Mouse (Mus musculus) cerebellum, adult 8-10 months (tissue): Measurements from ENCODE around the gene Ccl5.
"Not testable (repeated sequence)": the region's sequence is repeated elsewhere in the genome, so short reads cannot be mapped to it uniquely, and the experiment has no call there.

Experiments
- DNase-seq: peaks from one replicate; pipeline ENCODE4 v3.0.0; 2022

The Ccl5 gene

DNA sequence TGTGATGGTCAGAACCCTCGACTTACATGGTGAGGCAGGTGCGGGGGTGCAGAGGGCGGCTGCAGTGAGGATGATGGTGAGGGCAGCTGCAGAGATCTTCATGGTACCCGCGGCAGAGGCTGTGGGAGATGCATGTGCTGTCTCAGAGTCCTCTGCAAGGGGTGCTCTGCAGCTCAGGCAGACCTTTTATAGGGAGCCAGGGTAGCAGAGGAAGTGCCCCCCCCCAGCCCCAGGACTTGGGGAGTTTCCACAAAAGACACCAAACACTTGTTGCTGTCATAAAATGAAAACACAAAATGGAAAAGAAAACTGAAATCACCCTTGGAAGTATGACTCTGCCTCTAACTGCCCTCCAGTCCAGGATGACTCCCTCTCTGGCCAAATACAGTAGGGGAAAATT is at the start of gene Ccl5:
Ccl5 (minus strand) TSS at position 159 of the 400 bp plus-strand sequence.
- no peak for DNase-seq

DNA sequence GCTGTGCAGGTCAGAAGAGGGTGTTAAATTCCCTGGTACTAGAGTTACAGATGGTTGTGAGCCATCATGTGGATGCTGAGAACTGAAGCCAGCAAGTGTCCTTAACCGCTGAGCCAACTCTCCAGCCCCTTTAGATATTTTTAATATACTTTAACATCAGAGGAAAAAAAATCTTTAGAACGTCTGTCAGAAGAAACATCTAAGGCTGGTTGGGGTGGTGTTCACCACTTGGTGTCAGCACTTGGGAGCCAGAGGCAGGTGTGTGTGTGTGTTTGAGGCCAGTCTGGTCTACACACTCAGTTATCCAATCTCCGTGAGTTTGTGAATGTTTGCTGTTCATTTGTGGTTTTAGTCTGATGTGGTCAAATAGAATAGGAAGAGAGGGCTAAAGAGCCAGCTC is 48.7 kb upstream of the Ccl5 start:
- DNase-seq = no peak

DNA sequence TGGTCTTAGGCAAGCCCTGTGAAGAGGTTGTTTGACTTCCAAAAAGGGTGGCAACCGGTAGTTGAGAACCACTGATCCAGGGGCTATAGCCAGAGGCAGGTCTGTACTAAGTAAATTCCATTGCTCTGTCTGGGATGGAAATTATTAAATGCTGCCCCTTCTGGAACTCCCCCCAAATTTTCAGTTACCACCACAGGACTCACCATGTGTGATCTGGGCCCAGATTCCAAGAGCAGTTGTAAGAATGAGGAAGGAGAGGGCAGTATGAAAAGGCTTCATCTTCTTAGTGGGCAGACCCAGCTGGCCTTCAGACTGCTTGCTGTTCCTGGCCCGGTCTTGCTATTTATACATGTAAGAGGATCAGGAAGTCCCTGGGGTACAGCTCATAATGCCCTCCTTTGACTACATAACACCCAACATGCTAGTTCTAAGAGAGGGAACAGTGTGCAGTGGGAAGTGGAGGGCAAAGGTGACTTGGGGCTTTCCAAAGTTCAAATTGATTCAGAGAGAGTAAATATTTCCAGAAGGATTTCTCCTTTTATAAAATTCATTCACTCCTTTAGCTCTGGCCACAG is 48.0 kb upstream of the Ccl5 start, which contains the start of gene Ccl9:
Ccl9 (minus strand) TSS at position 451 of the 575 bp plus-strand sequence.
- DNase-seq = no peak

DNA sequence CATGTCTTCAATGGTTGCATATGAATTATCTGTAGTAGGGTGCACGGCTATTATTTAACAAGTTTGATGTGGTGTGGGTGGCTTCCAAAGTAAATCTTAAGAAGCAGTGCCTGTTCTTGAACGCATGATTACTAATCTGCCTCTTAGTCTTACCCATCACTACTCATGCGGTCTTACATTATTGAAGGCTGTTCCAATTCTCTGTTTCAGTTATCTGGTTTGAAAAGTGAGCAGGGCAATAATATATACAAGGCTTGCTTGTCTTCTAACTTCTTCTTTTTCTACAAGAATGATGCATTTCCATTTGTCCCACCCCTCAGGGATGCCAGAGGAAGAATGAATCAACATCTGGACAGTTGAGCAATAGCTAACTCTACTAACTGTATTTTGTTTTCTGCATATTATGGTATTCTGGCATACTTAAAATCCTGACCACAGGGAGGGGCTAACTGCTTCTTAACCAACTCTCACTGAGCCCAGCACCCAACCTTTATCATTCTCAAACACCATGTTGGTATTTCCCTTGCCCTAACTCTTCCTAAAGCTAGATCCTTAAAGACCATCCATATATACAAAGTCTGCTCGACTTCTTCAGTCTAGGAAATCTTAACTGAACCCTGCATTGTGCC is 46.7 kb upstream of the Ccl5 start:
- no peak for DNase-seq

DNA sequence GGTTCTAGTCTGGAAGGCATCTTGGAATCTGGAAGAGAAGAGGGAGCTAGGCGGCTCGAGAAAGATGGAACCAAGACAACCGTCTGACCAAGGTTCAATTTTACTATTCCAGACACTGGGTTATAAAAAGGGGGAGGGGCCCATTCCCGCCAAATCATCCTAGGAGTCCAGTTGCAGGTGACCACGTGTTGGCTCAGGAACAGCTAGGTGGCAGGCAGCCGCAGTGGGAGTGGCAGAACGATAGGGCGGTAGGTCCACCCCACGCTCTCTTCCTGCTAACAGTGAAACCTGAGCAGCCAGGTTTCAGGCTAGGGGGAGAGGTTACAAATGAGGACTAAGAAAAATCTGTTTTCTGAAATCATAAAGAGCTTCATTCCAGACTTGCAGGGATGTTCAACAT is 42.5 kb upstream of the Ccl5 start:
- DNase-seq = no peak

DNA sequence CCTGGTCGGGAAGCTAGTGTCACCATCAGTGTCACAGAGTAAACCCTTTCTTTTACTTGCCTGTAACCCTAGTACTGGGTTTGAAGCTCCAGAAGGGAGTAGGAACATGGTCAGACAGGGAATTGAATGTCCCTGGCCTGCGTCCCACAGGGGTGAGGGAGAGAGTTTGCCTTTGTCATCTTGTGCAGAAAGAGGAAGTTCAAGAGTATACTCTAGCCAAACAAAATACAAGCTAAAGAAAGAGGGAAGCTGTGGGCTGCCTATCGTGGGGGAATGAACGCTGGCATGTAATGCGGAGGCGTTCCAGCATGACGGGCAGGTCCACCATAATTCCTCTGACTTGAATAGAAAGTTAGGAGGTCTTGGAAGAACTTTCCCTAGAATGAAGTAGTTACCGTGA is 41.9 kb upstream of the Ccl5 start:
- DNase-seq = no peak

DNA sequence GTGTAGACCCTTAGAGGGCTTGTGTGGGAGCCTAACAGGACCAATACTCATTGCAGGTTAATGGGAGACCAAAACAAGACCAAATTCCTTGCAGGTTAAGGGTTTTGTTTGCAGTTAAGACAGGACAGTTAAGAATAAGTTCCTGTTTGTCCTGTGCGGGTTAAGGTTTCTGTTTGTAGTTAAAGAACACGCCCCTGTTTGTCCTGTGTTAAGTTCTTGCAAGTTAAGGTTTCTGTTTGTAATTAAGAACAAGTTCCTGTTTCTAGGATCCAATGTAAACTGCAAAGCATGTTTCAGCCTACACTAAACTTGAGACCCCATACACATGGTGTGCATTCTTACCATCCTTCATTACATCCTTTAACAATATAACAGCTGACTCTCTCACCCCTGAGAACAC is 39.9 kb upstream of the Ccl5 start:
- DNase-seq = no peak

DNA sequence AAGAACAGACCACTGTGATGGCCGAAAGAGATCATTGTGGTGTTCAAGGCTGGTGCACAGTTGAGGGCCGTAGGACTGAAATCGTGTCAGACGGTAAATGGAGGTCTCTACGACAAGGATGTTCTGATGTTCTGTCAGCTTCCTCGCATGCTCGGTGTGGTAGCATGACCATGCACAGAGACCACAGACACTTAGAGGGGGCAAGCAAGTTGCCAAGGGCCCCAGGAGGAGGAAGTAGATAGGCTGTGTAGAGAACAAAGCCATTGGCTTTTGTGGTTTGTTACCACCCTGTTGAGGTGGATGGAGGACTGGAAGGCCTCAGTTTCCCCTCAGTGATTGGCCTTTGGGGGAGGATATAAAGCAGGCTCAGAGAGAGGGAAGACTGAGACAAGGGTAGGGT is 38.9 kb upstream of the Ccl5 start:
- no peak for DNase-seq

DNA sequence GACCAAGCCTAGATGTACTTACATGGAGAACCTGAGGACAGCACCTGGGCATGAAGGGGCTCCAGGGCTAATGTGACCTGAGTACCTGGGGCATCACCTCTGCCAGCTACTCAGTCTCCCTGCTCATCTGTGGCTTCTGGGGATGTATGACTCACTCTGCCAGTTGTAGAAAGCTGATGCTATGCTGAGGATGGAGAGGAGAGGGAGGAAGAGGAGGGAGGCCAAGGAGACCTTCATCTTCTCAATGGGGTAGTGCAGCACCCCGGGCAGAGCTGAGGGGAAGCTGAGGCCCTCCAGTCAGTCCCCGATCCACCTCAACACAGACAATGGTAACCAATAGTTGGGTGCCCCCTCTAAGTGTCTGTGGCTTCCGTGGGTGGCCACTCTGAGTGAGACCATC is 38.5 kb upstream of the Ccl5 start:
- no peak for DNase-seq

DNA sequence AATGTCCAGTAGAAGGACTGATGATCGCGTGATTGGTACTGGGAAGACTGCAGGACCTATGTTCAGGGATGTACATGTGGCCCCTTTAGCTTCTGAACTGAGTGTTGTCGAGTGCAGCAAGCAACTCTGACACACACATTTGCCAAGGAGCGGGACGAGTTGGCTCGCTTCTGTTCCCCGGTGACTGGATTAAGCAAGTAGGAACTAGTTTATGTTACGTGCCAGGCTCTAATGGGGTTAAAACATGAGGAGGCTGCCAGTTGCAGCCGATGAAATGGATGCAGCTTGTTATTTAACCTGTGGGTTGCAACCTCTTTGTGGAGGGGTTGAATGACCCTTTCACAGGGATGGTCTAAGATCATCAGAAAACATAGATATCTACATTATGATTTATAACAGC is 37.7 kb upstream of the Ccl5 start:
- DNase-seq = no peak

DNA sequence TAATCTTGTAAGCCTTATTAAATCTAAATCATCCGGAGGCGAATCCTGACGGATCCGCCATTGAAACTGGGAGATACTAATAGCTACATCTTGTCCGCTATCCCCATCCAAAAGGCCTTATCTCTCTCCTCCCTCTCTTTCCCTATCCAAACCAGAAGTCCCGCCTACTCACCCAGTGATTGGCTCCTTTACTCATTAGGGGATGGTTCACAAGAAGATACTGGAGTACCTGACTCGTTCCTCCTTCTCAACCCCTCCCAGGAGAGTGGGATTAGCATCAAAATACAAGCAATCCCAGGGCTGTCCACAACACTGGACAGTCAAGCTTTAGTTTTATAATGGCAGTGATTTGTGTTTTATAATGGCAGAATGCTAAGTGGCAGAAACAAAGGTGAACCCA is 37.0 kb upstream of the Ccl5 start:
- DNase-seq = no peak

DNA sequence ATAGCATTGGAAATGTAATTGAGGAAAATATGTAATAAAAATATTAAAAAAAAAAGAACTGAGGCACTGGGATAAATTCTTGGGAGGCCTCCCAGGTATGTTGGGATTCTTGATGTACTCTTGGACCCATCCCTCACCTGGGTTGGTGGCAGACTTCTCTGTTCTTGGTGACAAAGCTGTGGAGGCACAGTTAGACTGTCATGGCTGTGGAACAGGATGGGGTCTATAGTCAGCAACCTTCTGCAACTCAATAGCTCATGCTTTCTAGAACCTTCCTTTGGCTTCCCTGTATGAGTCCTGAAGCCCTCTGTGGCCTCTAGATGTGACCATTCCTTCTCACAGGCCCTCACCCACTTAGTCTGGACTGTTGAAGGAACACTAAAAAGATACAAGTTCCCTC is 36.3 kb upstream of the Ccl5 start:
- no peak for DNase-seq

DNA sequence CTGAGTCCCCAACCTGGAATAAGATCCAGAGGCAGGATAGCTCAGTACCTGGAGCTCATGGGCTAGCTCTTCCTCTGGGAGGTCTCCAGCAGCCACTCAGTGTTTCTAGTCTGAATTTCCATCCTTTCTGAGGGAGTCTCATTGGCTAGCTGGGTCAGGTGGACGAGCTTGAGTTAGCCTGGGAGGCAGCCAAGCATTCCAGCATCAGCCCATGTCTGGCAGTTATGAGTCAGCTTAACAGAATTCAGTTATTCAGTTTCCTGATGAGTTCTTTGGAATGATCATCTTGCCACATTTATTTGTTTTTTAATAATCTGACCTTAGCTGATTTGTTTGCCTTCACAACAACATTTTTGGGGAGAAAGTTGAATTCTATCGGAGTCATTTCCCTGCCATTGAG is 33.4 kb upstream of the Ccl5 start:
- DNase-seq = no peak

DNA sequence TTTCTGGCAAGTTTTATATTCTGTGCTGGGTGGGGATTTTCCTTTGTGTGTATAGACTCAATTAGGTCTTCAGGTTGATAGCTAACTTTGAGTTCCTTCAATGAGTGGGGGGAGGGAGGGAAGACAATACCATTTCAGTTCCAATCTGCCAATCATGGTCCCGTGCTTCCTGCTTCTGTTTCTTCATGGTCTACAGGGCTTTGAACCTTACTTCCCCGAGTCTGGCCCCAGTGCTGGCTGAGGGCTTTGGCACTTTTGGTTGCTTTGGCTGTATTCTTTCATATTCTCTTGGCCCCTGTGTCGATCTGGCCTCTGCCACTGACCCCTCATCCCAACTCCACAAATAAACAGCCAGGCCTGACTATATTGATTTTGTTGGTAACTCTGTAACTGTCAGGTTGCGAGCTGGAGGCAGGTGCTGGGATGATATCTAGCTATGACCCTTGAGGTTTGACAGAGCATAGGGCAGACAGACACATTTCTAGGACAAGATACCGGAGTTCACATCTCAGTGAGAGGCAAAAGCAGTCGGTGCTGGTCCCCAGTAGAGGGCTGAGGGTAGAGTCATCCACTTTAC is 32.1 kb upstream of the Ccl5 start:
- DNase-seq = no peak

DNA sequence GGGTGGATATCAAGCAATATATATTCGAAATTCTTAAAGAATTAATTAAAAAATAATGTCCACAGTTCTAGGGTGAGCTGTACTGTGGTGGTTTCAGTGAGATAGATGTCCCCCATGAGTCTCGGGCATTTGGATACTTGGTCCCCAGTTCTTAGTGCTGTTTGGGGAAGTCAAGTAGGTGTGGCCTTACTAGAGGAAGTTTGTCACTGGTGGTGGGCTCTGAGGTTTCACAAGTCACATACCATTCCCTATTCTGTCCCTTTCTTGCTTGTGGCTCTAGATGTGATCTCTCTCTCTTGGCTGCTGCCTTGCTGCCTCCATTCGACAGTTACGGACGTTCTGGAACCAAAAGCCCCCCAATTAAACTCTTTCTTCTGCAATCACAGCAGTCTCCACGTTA is 30.1 kb upstream of the Ccl5 start:
- no peak for DNase-seq

DNA sequence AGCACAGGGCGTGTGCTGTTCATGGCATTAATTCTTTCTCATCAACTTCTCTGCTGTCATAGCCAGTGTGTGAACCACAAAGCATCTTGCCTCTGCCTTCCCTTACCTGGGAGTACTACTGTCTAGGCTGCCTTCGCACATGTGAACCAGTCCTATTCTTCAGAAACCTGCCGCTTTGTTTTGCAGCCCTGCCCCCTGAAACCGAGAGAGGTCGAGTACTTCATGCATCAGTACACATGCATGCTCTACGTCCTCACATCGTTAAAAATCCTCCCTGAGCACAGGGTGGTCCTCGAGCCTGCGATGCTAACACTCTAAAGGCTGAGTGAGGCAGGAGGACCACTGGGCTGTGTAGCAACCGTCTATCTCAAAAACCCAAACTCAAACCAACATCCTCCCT is 26.8 kb upstream of the Ccl5 start:
- no peak for DNase-seq

DNA sequence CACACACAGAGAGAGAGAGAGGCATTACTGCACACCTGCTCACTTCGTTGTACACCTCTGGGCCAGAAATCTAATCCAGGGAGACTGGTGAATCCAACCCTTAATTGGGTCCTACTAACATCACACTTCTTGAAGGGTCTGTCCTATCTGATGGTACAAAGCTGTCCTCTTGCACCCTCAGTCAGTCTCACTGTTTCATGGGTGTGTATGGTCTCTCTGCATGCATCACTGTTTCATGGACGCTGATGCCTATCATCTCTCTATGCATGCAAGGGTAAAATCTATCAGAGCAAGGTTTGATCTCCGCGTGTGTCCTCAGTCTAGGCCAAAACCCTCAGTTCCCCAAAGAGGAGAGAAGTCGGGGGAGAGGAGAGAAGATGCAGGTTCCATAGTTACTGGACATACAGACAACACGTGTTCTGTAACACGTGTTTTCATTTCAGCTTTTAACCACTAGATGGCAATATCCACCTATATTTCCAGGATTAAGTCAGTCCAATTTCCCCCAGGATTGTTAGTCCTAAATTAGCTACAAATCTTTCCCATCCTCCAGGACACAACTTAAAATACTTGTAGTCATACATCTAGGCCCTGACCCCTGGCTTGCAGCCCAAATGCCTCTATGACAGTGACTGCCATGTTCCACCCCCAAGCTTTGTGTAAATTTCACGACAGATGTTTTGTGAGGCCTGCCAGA is 25.9 kb upstream of the Ccl5 start:
- peak; percentile 16 for DNase-seq

DNA sequence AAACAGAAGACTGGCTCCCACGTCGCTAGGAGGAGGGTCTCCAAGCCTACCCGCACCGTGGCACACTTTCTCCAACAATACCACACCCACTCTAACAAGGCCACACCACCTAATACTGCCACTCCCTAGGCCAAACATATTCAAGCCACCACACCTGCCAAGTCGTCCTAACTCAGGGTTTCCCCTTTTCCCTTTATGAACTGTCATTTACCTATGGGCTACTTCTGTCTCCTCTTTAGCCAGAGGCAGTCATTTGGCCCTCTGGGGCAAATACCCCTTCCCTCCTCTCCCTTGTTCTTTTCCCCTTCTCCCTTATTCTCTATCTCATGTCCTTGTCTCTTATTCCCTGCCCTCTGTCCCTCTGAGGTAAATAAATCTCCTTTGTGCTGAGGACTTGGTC is 21.4 kb upstream of the Ccl5 start:
- DNase-seq = no peak

DNA sequence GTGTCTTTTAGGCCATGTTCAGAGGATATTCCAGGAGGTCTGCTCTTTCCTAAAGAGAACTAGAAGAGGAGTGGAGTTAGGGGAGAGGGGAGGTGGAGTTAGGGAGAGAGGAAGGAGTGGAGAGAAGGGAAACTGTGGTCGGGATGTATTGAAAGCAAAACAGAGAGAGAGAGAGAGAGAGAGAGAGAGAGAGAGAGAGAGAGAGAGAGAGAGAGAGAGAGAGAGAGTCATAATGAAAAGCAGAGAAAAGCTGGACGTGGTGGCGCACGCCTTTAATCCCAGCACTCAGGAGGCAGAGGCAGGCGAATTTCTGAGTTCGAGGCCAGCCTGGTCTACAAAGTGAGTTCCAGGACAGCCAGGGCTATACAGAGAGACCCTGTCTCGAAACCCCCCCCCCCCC is 20.7 kb upstream of the Ccl5 start:
- not testable (repeated sequence) for DNase-seq

DNA sequence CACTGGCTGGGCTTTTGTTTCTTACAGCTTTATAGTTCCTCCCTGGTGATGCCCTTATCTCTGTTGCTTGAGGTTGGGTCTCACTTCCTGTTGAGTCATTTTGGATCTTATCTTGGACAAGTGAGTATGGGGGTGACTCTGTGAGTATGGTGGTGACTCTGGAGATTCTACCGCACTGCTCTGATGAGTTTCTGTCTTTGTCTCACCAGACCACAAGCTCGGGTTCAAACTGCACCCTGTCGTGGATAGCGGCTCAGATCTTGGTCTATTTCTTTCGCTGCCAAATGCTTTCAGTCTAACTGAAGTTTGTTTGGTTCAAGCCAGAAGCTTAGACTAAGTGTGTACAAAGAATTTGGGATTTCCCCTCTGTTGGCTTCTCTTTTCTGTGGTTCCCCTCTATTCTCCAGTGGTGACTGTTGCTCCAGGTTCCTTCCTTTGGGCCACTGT is 19.9 kb upstream of the Ccl5 start:
- no peak for DNase-seq

DNA sequence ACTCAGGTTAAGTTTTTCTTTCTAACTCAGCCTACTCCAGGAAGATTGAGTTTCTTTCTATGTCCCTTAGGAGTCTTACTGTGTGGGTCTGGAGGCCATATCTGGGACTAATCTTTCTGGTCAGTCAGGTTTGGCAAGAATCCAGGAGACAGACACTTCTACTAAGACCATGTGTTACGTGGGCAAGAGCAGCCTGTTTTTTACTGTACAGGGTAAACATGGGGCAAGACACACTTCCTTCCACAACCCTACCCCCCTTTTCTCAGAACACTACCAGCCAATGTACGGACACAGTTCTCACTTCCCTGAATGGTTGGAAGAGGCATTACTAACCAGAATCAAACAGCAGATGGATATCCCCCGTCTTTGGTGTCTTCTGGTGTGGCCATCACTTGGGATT is 13.9 kb upstream of the Ccl5 start:
- no peak for DNase-seq

DNA sequence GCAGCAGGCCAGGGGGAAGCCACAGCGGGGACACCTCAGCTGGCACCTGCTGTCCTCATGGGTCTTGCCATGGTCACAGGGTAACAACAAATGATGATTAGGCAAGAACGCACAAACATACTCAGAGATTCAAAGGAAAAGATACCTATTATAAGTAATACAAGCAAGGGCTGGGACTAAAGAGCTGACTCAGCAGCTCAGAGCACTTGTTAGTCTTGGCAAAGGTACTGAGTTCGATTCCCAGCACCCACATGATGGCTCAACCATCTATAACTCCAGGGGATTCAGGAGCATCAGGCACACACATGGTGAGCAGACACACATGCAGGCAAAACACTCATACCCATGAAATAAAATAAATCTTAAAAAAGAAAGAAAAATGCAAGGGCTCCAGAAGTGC is 11.1 kb upstream of the Ccl5 start:
- DNase-seq = no peak

DNA sequence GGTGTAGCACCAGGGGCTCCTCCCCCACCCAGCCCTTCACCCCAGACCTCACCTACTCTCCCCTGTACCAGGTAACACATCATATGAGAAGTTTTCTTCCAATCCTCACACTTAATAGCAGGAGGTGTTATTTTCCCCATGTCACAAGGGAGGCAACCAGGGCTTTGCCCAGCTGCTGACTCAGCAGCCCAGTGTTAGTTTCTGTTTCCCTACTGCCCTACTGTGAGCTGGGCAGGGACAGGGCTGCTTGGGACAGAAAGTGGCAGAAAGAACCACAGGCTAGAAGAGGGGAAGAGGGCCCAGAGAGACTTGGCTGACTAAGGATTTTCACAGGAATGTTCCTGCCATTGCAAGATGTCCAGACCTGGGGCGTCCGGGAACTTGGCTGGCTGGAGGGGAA is 10.6 kb upstream of the Ccl5 start:
- no peak for DNase-seq

DNA sequence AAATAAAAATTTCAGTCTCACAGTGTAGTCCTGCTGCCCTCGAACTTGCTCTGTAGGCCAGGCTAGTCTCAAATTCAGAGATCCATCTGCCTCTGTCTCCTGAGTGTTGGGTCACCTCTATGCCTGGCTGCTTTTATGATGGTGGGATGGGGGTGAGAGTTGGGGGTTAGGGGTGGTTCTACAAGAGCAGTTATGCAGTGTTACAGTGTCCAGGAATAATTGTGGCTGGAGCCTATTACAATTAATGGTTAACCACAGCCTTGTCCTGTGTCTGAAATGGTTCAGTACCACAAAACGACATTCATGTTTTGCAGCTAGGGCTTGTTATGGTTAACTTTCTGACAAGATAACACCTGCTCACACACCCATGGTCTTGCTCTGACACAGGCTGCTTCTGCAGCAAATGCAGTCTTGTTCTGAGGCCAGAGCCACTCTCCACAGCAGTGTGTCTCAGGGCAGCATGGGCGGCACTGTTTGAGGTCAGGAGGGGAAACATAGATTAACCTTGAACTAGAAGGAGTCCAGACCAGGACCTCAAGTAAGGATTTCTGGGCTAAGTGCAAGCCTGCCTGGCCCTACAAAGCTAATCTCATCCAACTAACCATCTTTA is 8.5 kb upstream of the Ccl5 start:
- DNase-seq = no peak
